Mouse (Mus musculus) ES-Bruce4 (cell line): ENCODE data around the gene Stim2.

Experiments
- CTCF ChIP-seq: IDR thresholded peaks from one replicate; pipeline ENCODE4 v1.8.1; 2011; ENCODE audit warnings: low read depth, low read length
- EP300 ChIP-seq: IDR thresholded peaks from 2 replicates; pipeline ENCODE4 v1.6.1; 2011; ENCODE audit warnings: low read depth, low read length; ENCODE audit not compliant: insufficient read depth
- POLR2A ChIP-seq: IDR thresholded peaks from one replicate; pipeline ENCODE4 v1.8.1; 2011; ENCODE audit warnings: low read length; ENCODE audit not compliant: insufficient read depth

DNA sequence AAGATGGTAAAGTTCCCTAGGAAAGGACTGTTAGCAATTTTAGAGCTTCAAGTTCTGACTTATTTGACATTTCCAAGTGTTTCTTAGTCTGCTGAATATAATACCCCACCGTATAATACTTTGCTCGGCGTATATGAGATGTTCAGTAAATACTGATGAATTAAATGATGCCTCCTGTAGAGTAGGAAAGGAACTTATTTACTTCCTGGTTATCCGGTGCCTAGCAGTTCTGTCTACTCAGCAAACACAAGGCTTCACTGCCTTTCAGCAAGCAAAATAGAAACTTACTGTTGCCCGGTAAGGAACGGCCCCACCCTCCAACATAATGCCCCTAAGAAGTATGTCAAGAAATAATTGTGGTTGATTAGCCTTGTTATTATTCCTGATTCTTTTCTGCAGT, 1.5 kb upstream of the Stim2 start:
- TF ChIP-seq EP300 (no peak), CTCF (no peak), POLR2A (no peak)
